Mouse (Mus musculus): ENCODE measurements at regions not wholly inside any gene's neighbourhood (a gene's known extent, or its start where the extent isn't known, plus 50 kb on each side); places are given as distances from the start of the nearest gene placed in this dataset.

DNA sequence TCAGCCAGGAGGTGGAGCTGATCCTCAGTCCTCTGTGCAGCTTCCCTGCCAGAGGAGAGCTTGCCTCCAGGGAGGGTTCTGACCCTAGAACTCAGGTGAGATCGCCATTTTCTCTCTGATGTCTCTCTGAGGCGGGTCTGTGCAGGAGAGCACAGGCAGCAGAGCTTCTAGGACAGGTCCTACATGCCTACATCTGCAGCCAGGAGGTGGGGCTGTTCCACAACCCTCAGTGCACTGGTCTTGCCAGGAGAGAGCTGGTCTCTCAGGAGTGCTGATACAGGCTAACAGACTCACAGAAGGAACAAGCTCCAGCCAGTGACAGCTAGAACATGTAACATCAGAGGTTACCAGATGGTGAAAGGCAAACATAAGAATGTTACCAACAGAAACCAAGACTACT is 165.4 kb downstream of the Tmem17 start:
- in situ Hi-C loops (cut with MboI) = loop anchor here (10.0 kb wide), 1 partner anchor 277 kb away; no protein-coding TSS in a partner anchor

DNA sequence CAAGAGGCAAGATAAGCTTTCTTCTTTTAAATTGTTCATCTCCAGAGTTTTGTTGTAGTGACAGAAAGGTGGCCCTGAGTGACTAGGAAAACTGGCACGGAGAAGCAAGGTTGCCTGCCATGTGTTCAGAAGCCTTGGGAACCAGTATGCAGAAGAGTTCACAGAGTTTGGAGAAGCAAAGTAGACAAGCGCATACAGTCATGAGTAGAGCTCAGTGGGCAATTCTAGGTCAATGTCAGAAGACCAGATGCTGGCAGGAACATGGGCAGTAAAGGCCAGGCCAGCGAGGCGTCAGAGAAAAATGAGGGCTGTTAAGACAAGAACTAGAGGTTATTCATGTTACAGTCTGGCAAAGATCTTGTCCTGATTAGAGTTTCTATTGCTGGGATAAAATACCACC is 172.7 kb downstream of the Tmem17 start:
- in situ Hi-C loops (cut with MboI) = no loop called here

DNA sequence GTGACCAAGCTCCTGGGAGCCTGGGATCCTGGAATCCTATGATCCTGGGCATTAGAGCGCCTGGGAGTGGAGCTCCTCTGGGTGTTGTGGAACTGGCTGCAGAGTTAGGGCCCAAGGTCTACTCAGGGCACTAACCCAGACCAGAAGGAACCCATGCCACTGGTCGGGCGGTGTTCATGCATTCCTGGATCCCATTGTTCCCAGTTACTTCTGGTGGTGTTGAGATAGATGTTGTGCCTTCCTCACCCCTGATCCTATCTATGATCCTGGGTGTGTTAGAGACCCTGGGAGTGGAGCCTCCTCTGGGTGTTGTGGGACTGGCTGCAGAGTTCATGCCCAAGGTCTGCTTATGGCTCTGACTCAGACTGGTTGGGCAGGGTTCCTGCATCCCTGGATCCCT is 169.9 kb downstream of the B3gnt2 start:
- in situ Hi-C loops (cut with MboI) = no loop called here

DNA sequence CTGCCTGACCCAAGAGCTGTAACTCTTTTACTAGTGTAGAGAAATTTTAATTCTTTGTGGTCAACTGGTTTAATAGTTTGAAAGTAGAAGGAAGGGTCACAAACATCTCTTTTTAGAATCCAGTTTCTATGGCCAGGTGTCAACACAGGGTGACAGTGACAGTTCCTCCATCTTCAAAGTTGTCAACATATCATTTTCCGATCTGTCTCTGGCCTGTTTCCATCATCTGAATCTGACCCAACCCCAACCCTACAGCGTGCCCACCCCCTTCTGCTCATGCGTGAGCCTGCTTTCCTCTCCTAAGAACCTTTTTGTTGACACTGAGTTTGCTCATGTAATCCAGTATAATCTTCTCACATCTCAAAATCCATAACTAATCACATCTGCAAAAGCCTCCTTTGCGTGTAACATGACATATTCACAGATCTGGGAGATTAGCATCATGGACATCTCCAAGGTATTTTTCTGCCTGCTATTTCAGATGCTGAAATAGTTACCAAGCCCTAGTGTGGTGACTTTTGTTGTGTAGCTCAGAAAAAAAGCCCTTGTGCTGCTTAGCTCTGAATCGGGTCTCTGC is 168.4 kb downstream of the B3gnt2 start:
- in situ Hi-C loops (cut with MboI) = no loop called here

DNA sequence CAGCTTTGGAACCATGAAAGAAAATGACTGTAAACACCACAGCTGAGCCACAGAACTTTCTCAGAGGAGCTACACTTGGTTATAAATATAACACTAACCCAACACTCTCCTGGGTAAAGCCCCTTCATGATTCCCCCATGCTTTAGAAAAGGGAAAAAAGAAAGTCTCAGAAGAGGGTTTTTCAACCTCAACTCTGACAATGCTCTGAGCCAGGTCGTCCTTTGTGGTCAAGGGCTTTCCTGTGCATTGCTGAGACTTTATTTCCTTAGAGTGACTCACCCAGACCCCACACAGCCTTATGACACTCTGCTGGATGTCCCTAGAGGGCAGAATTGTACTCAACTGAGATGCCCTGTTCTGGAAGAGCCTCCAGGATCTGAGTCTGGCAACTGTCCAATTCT is 167.8 kb downstream of the B3gnt2 start:
- in situ Hi-C loops (cut with MboI) = no loop called here

DNA sequence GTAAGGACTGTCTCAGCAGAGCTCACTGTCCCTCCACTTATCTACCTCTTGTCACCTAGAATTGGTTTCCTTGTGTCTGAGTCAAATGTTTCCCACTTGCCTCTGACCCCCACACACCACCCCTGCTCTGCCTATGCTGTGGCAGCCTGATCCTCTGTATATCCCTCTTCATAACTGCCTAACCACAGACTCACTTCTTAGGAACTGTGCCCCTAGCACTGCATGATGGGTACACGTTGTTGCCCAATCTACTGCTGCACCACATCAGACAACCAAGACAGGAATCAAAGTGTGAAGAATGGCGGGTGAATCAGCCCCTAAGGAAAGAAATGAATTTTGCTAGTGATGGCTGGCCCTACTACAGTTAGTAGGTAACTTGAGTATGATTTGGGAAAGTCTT is 167.4 kb downstream of the B3gnt2 start:
- in situ Hi-C loops (cut with MboI) = no loop called here

DNA sequence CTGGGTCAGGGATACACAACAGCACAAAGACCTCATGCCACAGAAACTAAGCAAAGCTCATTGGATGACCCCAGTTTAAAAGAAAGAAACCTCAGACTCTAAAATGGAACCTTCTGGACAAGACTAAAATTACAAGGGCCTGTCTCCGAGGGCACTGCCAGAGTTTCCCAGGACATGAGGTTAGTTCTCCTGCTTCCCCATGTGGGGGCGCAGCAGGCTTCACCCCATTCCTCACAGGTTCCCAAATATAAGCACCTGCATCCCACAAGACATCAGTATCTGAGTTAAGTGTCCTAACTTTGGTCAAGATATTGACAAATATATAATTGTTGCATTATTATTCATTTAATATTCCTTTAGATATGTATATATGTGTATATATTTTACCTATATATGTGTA is 166.8 kb downstream of the B3gnt2 start:
- in situ Hi-C loops (cut with MboI) = no loop called here

DNA sequence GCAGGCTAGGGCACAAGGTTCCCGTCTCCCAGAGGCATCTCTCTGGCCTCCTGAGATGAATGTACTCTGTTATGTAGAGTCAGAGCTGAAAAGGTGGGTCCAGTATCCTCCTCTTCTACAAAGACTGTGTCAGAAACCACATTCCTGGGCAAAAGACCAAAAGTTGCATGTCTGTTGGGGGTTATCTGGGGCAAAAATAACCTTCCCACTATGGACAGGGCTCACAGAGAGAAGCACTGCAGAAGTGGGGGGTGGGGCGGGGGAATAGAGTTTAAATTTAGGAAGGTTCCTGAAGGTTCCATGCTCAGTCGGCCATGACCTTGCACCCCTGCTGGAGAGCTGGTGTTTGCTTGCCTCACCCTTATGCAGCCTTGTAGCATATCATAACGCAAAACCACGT is 165.9 kb downstream of the B3gnt2 start:
- in situ Hi-C loops (cut with MboI) = no loop called here

DNA sequence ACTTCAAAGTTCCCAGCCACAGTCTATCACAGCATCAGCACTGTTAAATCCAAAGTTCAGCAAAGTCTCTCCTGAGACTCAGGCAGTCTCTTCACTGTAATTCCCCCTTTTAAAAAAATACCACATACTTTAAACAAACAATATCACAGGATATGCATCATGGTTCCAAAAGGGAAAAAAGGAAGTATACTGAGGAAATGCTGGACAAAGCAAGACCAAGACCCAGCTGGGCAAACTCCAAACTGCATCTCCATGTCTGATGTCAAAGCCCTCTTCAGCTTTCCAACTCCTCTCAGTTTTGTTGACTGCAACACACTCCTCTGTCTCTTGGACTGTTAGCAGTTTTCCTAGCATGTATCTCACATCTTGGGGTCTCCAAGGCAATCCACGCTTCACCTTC is 165.5 kb downstream of the B3gnt2 start:
- in situ Hi-C loops (cut with MboI) = no loop called here

DNA sequence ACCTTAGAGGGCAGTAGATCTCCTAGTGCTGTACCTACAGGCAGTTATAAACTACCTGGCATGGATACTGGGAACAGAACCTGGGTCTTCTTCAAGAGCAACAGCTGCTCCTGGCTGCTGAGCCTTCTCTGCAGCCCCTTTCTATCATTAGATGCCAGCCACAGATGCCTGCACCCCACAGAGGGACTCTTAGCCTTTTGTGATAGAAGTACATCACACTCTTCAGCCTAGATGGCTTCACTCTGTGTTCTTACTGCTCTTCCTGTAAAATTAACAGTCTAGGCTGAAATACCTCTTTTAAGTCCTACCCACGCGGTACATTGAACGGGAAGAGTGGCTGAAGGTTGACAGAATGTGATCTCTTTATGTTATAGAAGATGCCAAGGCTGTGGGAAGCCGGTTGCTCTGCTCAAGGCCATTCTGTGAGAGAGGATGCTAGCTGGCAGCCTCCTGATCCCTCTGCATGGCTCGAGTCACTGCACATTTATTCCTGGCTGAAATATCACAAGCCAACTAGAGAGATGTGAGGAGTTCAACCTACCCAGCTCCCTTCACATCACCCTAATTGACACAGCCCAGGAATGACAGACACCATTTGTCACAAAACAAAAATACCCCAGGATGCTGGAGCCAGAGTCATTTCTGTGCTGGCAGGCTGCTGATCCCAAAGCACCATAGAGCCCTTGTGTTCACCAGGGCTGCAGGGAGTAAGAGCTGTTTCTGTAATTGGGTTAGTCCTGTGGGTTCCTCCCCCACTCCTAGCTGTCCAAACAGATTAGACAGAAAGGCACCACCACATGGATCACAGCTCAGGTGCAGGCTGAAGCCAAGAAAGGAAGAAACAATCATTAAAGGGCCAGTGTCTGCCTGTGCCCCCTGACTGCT is 162.5 kb downstream of the B3gnt2 start:
- in situ Hi-C loops (cut with MboI) = no loop called here

DNA sequence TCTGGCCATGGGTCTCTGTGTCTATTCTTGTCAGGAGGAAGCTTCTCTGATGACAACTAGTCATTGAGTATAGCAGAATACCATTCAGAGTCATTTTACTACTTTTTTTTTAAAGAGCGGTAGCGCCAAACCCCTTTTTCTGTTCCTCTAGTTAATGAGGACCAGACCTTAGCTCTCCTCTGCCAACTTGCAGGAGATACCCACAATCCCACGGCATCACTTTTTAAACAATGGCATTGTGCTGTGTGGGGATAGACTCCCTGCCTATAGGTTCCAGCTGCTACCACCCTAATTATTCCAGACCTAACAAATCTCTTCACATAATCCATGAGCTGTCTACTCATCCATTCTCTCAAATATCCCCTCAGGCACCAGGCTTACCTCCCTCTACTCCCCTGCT is 154.7 kb downstream of the B3gnt2 start:
- in situ Hi-C loops (cut with MboI) = no loop called here

All from mature B cell (primary cell).